Mouse (Mus musculus) stomach, postnatal 0 days (tissue): ENCODE measurements around the gene 9230113P08Rik. TPM values are rescaled to one million over a fixed set of nuclear protein-coding genes. Genes with fewer than 3 reads are reported as not detected.
"Not testable (repeated sequence)": the region's sequence is repeated elsewhere in the genome, so short reads cannot be mapped to it uniquely, and the experiment has no call there.

Source experiments
- ATAC-seq: fragments of 200-750 bp; cut with Nextera tagmentation; 2 replicates; pipeline ENCODE4 v1.8.0; 2017; ENCODE audit not compliant: low FRiP score, low TSS enrichment
- DNase-seq: peaks from one replicate; pipeline ENCODE4 v3.0.0-alpha.2; 2016; ENCODE audit warnings: low spot score
- H3K27ac ChIP-seq: fragments of 300-500 bp; sonication (generic); replicated peaks from 2 replicates; pipeline ENCODE4 v1.5.1; 2014; ENCODE audit warnings: mild to moderate bottlenecking, control low read depth
- H3K27me3 ChIP-seq: fragments of 300-500 bp; sonication (generic); 2 replicates; pipeline ENCODE4 v1.6.1; 2014; ENCODE audit warnings: low read length; ENCODE audit not compliant: control insufficient read depth, insufficient read depth
- H3K36me3 ChIP-seq: fragments of 300-500 bp; sonication (generic); 2 replicates; pipeline ENCODE4 v1.6.1; 2014; ENCODE audit warnings: low read length, mixed read lengths; ENCODE audit not compliant: control insufficient read depth, insufficient read depth
- H3K4me1 ChIP-seq: fragments of 300-500 bp; sonication (generic); replicated peaks from 2 replicates; pipeline ENCODE4 v1.6.1; 2014; ENCODE audit warnings: antibody characterized with exemption; ENCODE audit not compliant: control insufficient read depth, insufficient read depth
- H3K4me2 ChIP-seq: fragments of 300-500 bp; sonication (generic); replicated peaks from 2 replicates; pipeline ENCODE4 v1.6.1; 2014; ENCODE audit warnings: low read depth, mild to moderate bottlenecking, control low read depth, moderate library complexity
- H3K4me3 ChIP-seq: fragments of 300-500 bp; sonication (generic); 2 replicates; pipeline ENCODE4 v1.5.1; 2014; ENCODE audit warnings: low read depth, low read length, control low read depth
- H3K9ac ChIP-seq: fragments of 300-500 bp; sonication (generic); 2 replicates; pipeline ENCODE4 v1.6.1; 2014; ENCODE audit warnings: mild to moderate bottlenecking, low read length, control low read depth, mixed read lengths
- H3K9me3 ChIP-seq: fragments of 300-500 bp; sonication (generic); 2 replicates; pipeline ENCODE4 v1.6.1; 2016; ENCODE audit warnings: low read length; ENCODE audit not compliant: control insufficient read depth
- CTCF ChIP-seq: IDR thresholded peaks from 2 replicates; pipeline ENCODE4 v1.5.1; 2016; ENCODE audit warnings: antibody characterized with exemption, low read depth, mild to moderate bottlenecking, moderate library complexity
- EP300 ChIP-seq: optimal IDR thresholded peaks from 2 replicates; pipeline ENCODE3; 2016; ENCODE audit warnings: antibody characterized with exemption
- WGBS: fragments of 180-500 bp; shearing (Covaris S2); extraction: QIAGEN DNeasy Blood & Tissue Kit; methylation state at CpG from one replicate; pipeline ENCODE4 v1.1.7; 2014; 5-methylcytosine and 5-hydroxymethylcytosine counted together
- polyA plus RNA-seq: library from polyadenylated mRNA; unstranded; fragments of >200 nt; fragmentation: Nextera tagmentation; extraction: Ambion mirVana; gene quantifications from 2 replicates; pipeline ENCODE4 v1.2.1, GENCODE M21; 2015

The 9230113P08Rik gene
- not detected in 2 replicates for polyA plus RNA-seq

DNA sequence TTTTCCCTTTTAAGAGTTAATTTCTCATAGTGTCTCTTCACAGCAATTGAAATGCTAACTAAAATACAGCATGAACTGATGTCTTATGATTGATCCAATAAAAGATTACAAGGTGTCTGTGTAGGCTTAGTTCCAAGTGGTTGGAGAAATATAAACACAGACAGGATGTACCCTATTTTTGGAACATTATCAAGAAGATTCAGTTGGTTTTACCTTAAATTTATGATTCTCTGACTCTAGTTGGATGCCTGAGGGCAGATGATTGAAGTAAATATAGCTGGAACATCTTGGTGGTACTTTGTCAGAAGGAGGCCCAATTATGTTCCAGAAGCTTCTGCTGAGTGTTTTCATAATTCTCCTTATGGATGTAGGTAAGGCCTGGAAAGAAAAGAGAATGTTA is at the start of gene 9230113P08Rik:
9230113P08Rik (plus strand) TSS at position 301 of the 400 bp plus-strand sequence.
- H3K27ac ChIP-seq, H3K36me3 ChIP-seq, ATAC-seq: not testable (repeated sequence)

DNA sequence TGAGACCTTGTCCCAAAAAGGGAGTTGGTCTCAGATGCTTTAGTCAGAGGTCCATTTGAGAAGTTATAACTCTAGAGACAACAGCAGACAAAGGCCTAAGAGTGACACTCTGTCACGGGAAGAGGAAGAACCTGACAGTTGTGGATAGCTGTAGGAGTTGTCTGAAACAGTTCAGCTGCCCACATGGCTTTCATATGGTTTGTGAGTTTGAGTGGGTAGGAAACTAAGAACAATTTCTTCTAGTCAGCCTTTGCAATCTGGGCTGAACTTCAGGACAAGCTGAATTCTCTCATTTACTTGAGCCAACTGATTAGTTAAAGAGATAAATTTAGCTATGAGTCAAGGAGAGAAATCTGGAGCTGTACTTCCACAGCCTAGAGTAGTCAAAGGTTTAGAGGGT is 15.1 kb upstream of the 9230113P08Rik start:
- not testable (repeated sequence) for H3K27me3 ChIP-seq, H3K9ac ChIP-seq, H3K4me3 ChIP-seq, DNase-seq, ATAC-seq, H3K4me2 ChIP-seq, H3K9me3 ChIP-seq, H3K36me3 ChIP-seq, H3K4me1 ChIP-seq, H3K27ac ChIP-seq
- 59% methylated on average over 1 of the region's 1 CpGs for WGBS

More for the DNA sequence above, at the start of gene 9230113P08Rik:
- not testable (repeated sequence) for H3K9ac ChIP-seq, H3K27me3 ChIP-seq, H3K4me1 ChIP-seq, H3K4me3 ChIP-seq, H3K9me3 ChIP-seq, H3K4me2 ChIP-seq, DNase-seq

DNA sequence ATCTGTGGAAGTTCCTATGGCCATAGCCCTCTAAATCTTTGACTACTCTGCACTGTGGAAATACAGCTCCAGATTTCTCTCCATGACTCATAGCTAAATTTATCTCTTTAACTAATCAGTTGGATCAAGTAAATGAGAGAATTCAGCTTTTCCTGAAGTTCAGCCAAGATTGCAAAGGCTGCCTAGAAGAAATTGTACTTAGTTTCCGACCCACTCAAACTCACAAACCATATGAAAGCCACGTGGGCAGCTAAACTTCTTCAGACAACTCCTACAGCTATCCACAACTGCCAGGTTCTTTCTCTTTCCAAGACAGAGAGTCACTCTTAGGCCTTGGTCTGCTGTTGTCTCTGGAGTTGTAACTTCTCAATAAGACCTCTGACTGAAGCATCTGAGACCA is 3.7 kb upstream of the 9230113P08Rik start:
- Histone ChIP-seq H3K4me2 (no peak overlapping the region), H3K9me3 (no peaks in the 10 kb centered on the region), H3K4me1 (no peaks in the 10 kb centered on the region), H3K36me3 (no peaks in the 10 kb centered on the region), H3K27me3 (no peaks in the 10 kb centered on the region), H3K27ac (no peak overlapping the region), H3K4me3 (no peak overlapping the region), H3K9ac (no peak overlapping the region)
- DNase-seq (no peak), ATAC-seq (no peak)
- TF ChIP-seq EP300, result no peak
- TF ChIP-seq CTCF, result no peak
- 57% methylated on average over 2 of the region's 2 CpGs for WGBS

DNA sequence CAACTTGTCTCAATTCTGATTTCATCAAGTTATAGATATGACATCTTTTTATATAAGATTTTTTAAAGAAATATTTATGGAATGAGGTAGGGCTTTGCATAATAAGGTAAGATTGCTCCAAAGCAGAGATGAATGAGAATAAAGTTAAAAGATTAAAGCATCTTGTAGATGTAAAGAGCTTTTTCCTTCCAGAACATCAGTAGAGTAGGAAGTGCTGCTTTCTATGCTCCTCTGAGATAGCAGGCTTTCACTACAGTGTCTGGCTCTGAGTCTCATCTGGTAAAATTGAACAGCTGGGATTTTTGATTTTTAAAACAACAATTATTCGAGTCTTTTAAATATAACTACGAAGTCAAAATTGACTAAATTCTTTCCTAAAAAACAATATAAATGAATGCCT is 22.6 kb downstream of the 9230113P08Rik start:
- H3K36me3 ChIP-seq, result no peaks in the 10 kb centered on the region
- no peak overlapping the region for H3K4me3 ChIP-seq
- DNase-seq (no peak), ATAC-seq (no peak)
- no peaks in the 10 kb centered on the region for H3K4me1 ChIP-seq
- H3K9me3 ChIP-seq, result no peaks in the 10 kb centered on the region
- no peak overlapping the region for H3K9ac ChIP-seq
- no peaks in the 10 kb centered on the region for H3K27me3 ChIP-seq
- TF ChIP-seq CTCF (no peak), EP300 (no peak)
- no peak overlapping the region for H3K4me2 ChIP-seq
- WGBS, result 72% methylated on average over 2 of the region's 2 CpGs
- no peak overlapping the region for H3K27ac ChIP-seq

Other genes with a start within 250 kb of the 9230113P08Rik start
- gene Pate1, start 221.0 kb upstream of the 9230113P08Rik start, polyA plus RNA-seq, result not detected in 2 replicates
- not detected in 2 replicates for gene Gm17677, start 167.4 kb upstream of the 9230113P08Rik start, polyA plus RNA-seq
- not detected in 2 replicates for gene Gm17727, start 130.3 kb upstream of the 9230113P08Rik start, polyA plus RNA-seq
- gene Gm27235, start 118.3 kb upstream of the 9230113P08Rik start, polyA plus RNA-seq, result not detected in 2 replicates
- not detected in 2 replicates for gene D730048I06Rik, start 118.3 kb upstream of the 9230113P08Rik start, polyA plus RNA-seq
- not detected in 2 replicates for gene 9230110F15Rik, start 64.3 kb upstream of the 9230113P08Rik start, polyA plus RNA-seq
- gene Gm5916, start 220.4 kb downstream of the 9230113P08Rik start, polyA plus RNA-seq, result not detected in 2 replicates